Mouse (Mus musculus) T-helper 1 cell (primary cell): ENCODE results near the gene Uimc1.

ENCODE experiments used
- in situ Hi-C: fragments of 300-600 bp; cut with MboI, MseI; formaldehyde crosslinking; loops from one replicate; pipeline ENCODE4 v1.15.1; 2025; ENCODE audit warnings: high pct_unique_total_duplicates

Gene Uimc1

DNA sequence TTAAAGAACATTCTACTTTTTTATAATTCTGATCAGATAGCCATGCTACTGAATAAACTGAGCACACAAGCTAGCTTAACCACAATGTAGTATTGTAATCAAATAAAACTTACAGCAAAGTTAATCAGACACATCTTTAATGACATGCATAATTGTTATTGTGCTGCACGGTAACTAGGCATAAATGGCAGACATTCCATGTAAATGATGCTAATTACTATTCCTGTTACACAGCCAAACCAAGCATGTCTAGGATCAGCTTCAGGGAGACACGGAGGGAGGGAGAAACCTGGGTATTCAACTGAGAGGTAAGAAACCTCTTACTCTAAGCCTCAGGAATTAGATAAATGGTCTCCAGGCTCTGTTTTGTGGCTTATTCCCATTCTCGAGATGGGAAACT is 52.4 kb downstream of the Uimc1 start:
- in situ Hi-C loops, result no loop called here

DNA sequence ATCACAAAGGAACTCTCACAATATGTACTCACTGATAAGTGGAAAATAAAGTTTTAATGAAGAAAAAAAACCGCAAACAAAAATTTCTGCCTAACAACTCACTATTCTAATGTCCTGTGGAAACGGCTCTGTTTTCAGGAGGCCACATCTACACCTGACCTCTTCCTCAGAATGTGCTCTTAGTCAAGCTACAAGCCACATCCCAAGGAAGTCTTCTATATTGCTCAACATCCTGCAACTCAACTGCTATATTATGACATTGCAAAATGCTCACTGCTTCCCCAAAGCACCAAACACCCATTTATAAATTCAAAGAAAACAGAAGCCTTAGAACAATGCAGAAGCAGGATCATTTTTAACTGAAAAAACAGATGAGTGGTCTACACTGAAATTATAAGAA is 60.1 kb downstream of the Uimc1 start:
- in situ Hi-C loops, result no loop called here

- in situ Hi-C loops, result no loop called here
These were observed 75.9 kb downstream of the Uimc1 start for GRCm38 (mm10) chr13:55024215-55024614.

DNA sequence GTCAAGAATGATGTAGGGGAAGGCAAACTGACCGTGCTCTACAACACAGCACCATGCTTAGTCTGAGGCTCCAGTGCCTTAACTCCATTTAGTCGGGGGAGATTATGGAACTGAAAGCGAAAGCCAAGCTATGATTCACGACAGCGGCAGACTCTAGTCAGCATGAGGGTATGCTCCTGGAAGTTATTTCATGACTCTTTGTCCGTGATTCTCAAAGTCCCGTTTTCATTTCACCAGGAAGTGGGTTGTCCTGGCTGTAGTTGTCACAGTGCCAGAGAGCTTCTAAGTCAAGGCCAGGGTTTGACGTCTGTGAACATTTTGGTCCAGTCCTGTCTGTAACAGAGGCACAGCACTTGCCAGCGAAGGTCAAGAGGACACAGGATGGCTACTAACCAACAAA is 77.4 kb downstream of the Uimc1 start:
- in situ Hi-C loops, result no loop called here

DNA sequence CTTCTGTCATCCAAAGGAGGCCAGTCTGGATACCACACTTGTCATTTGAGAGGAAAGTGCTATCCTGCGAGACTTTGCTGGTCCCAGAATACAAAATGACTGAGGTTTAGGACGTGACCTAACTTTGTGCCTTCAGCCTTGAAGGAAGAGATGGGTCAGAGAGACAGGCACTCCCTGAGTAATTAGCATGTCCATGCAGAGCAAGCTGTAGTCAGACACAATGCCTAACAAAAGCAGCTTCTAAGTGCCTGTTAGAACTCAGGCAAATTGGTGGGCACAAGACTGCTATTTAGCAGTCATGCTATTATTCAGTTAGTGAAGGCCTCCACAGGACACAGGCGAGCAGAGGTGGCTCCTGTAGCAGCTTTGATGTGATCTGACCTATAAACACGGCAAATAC is 77.8 kb downstream of the Uimc1 start:
- in situ Hi-C loops, result no loop called here

- in situ Hi-C loops, result no loop called here
These were observed 78.8 kb downstream of the Uimc1 start, which contains the start of gene Hk3 for GRCm38 (mm10) chr13:55021194-55021779. Gene Hk3 (minus strand): TSS chr13:55021385.

- in situ Hi-C loops, result no loop called here
These were observed 80.0 kb downstream of the Uimc1 start for GRCm38 (mm10) chr13:55020051-55020450.

GRCm38 (mm10) chr13:55019181-55019580 is 80.9 kb downstream of the Uimc1 start:
- in situ Hi-C loops, result no loop called here

DNA sequence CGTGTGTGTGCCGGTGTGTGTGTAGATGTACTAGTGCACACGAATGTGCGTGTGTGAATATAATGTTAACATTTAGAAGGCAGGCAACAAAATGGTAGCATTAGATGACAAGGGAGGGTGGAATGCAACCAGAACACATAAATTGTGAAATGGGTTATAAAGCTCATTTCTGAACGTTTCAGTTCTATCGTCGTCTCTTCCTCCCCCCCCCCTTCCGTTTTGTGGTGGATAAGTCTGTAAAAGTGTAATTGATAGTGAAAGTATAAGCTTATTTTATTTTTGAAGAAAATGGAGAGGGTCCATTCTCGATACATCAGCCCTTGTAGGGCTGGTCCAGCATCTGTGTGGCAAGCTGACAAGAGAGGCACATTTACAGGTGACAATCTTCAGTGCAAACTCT is 81.4 kb downstream of the Uimc1 start:
- in situ Hi-C loops, result no loop called here

GRCm38 (mm10) chr13:55017898-55018599 is 82.1 kb downstream of the Uimc1 start:
- in situ Hi-C loops, result no loop called here

- in situ Hi-C loops, result no loop called here
These were observed 82.8 kb downstream of the Uimc1 start for GRCm38 (mm10) chr13:55017154-55017897.

- in situ Hi-C loops, result no loop called here
These were observed 85.6 kb downstream of the Uimc1 start for GRCm38 (mm10) chr13:55014451-55014850.

- in situ Hi-C loops, result no loop called here
These were observed 86.3 kb downstream of the Uimc1 start for GRCm38 (mm10) chr13:55013702-55014344.

- in situ Hi-C loops, result no loop called here
These were observed 88.1 kb downstream of the Uimc1 start for GRCm38 (mm10) chr13:55011981-55012478.

GRCm38 (mm10) chr13:55011103-55011502 is 89.0 kb downstream of the Uimc1 start:
- in situ Hi-C loops, result no loop called here

- in situ Hi-C loops, result no loop called here
These were observed 91.5 kb downstream of the Uimc1 start for GRCm38 (mm10) chr13:55008589-55008988.

GRCm38 (mm10) chr13:55006415-55006742 is 93.7 kb downstream of the Uimc1 start:
- in situ Hi-C loops, result no loop called here

GRCm38 (mm10) chr13:55005691-55006414 is 94.2 kb downstream of the Uimc1 start:
- in situ Hi-C loops, result no loop called here

DNA sequence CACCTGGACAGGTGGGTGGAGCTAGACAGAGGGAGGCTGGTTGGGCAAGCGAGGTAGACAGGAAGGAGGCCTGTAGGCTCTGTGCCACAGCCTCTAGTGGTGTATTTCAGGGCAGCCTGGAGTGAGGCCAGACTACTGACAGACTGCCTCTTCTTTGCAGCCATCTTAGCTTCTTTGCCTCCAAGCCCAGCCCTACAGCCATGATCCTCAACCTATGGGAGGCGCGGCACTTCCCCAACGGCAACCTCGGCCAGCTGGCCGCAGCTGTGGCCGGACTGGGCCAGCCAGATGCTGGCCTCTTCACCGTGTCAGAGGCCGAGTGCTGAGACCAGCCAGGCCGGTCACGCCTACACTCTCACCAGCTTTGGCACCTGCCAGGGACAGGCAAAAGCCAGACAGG is 95.5 kb downstream of the Uimc1 start:
- in situ Hi-C loops, result no loop called here

- in situ Hi-C loops, result no loop called here
These were observed 98.0 kb downstream of the Uimc1 start for GRCm38 (mm10) chr13:55002090-55002489.

- in situ Hi-C loops, result no loop called here
These were observed 99.7 kb downstream of the Uimc1 start for GRCm38 (mm10) chr13:55000433-55000832.
